Mouse (Mus musculus): ENCODE measurements around the gene Lrsam1.

- TF ChIP-seq CTCF (IDR thresholded peaks at IDR 0.05; ENCODE audit: low read depth) (no peak), EP300 (optimal IDR thresholded peaks at IDR 0.05) (no peak)
Observed at GRCm38 (mm10) chr2:32881054-32881453, 80.4 kb downstream of the Lrsam1 start.
